Mouse (Mus musculus) hindbrain, postnatal 0 days (tissue): ENCODE measurements around the gene Fam19a4. TPM values are rescaled to one million over a fixed set of nuclear protein-coding genes. Genes with fewer than 3 reads are reported as not detected.

Experiments
- ATAC-seq: fragments of 200-750 bp; cut with Nextera tagmentation; 2 replicates; pipeline ENCODE4 v1.8.0; 2017; ENCODE audit warnings: mild to moderate bottlenecking, moderate TSS enrichment, moderate library complexity
- DNase-seq: peaks from one replicate; pipeline ENCODE4 v3.0.0-alpha.2; 2015; ENCODE audit warnings: low spot score
- H3K27ac ChIP-seq: fragments of 300-500 bp; sonication (generic); 2 replicates; pipeline ENCODE4 v1.5.1; 2014; ENCODE audit warnings: mild to moderate bottlenecking
- H3K27me3 ChIP-seq: fragments of 300-500 bp; sonication (generic); 2 replicates; pipeline ENCODE4 v1.6.1; 2014; ENCODE audit warnings: low read length, mixed read lengths; ENCODE audit not compliant: insufficient read depth
- H3K36me3 ChIP-seq: fragments of 300-500 bp; sonication (generic); 2 replicates; pipeline ENCODE4 v1.6.1; 2014; ENCODE audit warnings: low read length, mixed read lengths; ENCODE audit not compliant: insufficient read depth
- H3K4me1 ChIP-seq: fragments of 300-500 bp; sonication (generic); 2 replicates; pipeline ENCODE4 v1.6.1; 2014; ENCODE audit warnings: antibody characterized with exemption, low read length, mixed read lengths; ENCODE audit not compliant: insufficient read depth
- H3K4me2 ChIP-seq: fragments of 300-500 bp; sonication (generic); 2 replicates; pipeline ENCODE4 v1.6.1; 2014; ENCODE audit warnings: low read depth, mild to moderate bottlenecking, low read length, moderate library complexity, mixed read lengths
- H3K4me3 ChIP-seq: fragments of 300-500 bp; sonication (generic); 2 replicates; pipeline ENCODE4 v1.5.1; 2014; ENCODE audit warnings: low read length
- H3K9ac ChIP-seq: fragments of 300-500 bp; sonication (generic); replicated peaks from 2 replicates; pipeline ENCODE4 v1.6.1; 2014; ENCODE audit warnings: mild to moderate bottlenecking, low read length, moderate library complexity, mixed read lengths
- H3K9me3 ChIP-seq: fragments of 300-500 bp; sonication (generic); 2 replicates; pipeline ENCODE4 v1.6.1; 2016; ENCODE audit warnings: low read length, mixed read lengths
- CTCF ChIP-seq: IDR thresholded peaks from 2 replicates; pipeline ENCODE4 v1.5.1; 2016; ENCODE audit warnings: antibody characterized with exemption, control low read depth, low read depth
- WGBS: fragments of 180-500 bp; shearing (Covaris S2); extraction: QIAGEN DNeasy Blood & Tissue Kit; methylation state at CpG from one replicate; pipeline ENCODE4 v1.1.7; 2014; 5-methylcytosine and 5-hydroxymethylcytosine counted together
- polyA plus RNA-seq: library from polyadenylated mRNA; unstranded; fragments of >200 nt; fragmentation: Nextera tagmentation; extraction: Ambion mirVana; gene quantifications from 2 replicates; pipeline ENCODE4 v1.2.1, GENCODE M21; 2015
- total RNA-seq: library from RNA; depleted of rRNA; stranded (reverse); fragments of >200 nt; gene quantifications from 2 replicates; pipeline ENCODE4 v1.2.3, GENCODE M21; 2014

Gene Fam19a4
- total and polyA plus RNA-seq, 2 experiments from 2014 or later: 1.8 to 3.0 TPM

- H3K27ac ChIP-seq: no peak overlapping the region
These were observed 22.1 kb upstream of the Fam19a4 start for GRCm38 (mm10) chr6:97082336-97082735.

GRCm38 (mm10) chr6:97080016-97080415, 19.8 kb upstream of the Fam19a4 start:
- ATAC-seq (no peak), DNase-seq (no peak)
- no peak overlapping the region for H3K4me2 ChIP-seq

More at GRCm38 (mm10) chr6:97082336-97082735, 22.1 kb upstream of the Fam19a4 start:
- Histone ChIP-seq H3K4me3 (no peak overlapping the region), H3K9me3 (no peaks in the 10 kb centered on the region), H3K27me3 (no peaks in the 10 kb centered on the region), H3K9ac (no peak overlapping the region), H3K36me3 (no peaks in the 10 kb centered on the region), H3K4me1 (no peaks in the 10 kb centered on the region), H3K4me2 (no peak overlapping the region)
- DNase-seq: no peak
- ATAC-seq: no peak
- TF ChIP-seq CTCF: no peak
- WGBS: 94% methylated on average over 2 of the region's 2 CpGs

GRCm38 (mm10) chr6:97059599-97059998, 614 bp downstream of the Fam19a4 start:
- no peak for TF ChIP-seq CTCF
- Histone ChIP-seq H3K4me3 (peak overlapping the region; percentile 35), H3K36me3 (no peaks in the 10 kb centered on the region), H3K4me2 (peak overlapping the region; percentile 68), H3K9me3 (no peaks in the 10 kb centered on the region), H3K27me3 (peaks cover 17% of the 10 kb centered on the region), H3K4me1 (no peaks in the 10 kb centered on the region), H3K27ac (no peak overlapping the region), H3K9ac (peak overlapping the region; percentile 25; the same call in 1 of the 2 replicates)
- DNase-seq: no peak
- 7% methylated on average over 10 of the region's 10 CpGs for WGBS
- ATAC-seq: peak; percentile 10; the same call in 1 of the 2 replicates

More at GRCm38 (mm10) chr6:97080016-97080415, 19.8 kb upstream of the Fam19a4 start:
- H3K4me1 ChIP-seq: no peaks in the 10 kb centered on the region
- no peak overlapping the region for H3K9ac ChIP-seq
- no peak for TF ChIP-seq CTCF
- WGBS: 52% methylated on average over 9 of the region's 9 CpGs
- H3K27me3 ChIP-seq: no peaks in the 10 kb centered on the region
- H3K4me3 ChIP-seq: no peak overlapping the region
- no peaks in the 10 kb centered on the region for H3K36me3 ChIP-seq
- H3K27ac ChIP-seq: no peak overlapping the region
- H3K9me3 ChIP-seq: no peaks in the 10 kb centered on the region

- TF ChIP-seq CTCF: no peak
- ATAC-seq: no peak
These were observed 7.9 kb downstream of the Fam19a4 start for GRCm38 (mm10) chr6:97052196-97052770.

GRCm38 (mm10) chr6:97048403-97048802, 11.8 kb downstream of the Fam19a4 start:
- no peak overlapping the region for H3K4me2 ChIP-seq
- no peaks in the 10 kb centered on the region for H3K36me3 ChIP-seq
- 31% methylated on average over 4 of the region's 4 CpGs for WGBS
- no peaks in the 10 kb centered on the region for H3K27me3 ChIP-seq
- no peaks in the 10 kb centered on the region for H3K4me1 ChIP-seq
- no peak overlapping the region for H3K4me3 ChIP-seq
- no peaks in the 10 kb centered on the region for H3K9me3 ChIP-seq
- no peak overlapping the region for H3K9ac ChIP-seq
- no peak for DNase-seq
- TF ChIP-seq CTCF: no peak
- H3K27ac ChIP-seq: no peak overlapping the region
- no peak for ATAC-seq

More at GRCm38 (mm10) chr6:97052196-97052770, 7.9 kb downstream of the Fam19a4 start:
- H3K4me2 ChIP-seq: no peak overlapping the region
- no peaks in the 10 kb centered on the region for H3K4me1 ChIP-seq
- H3K9me3 ChIP-seq: no peaks in the 10 kb centered on the region
- H3K4me3 ChIP-seq: no peak overlapping the region
- H3K27me3 ChIP-seq: no peaks in the 10 kb centered on the region
- no peak for DNase-seq
- no peak overlapping the region for H3K9ac ChIP-seq
- no peak overlapping the region for H3K27ac ChIP-seq
- 36% methylated on average over 8 of the region's 8 CpGs for WGBS
- H3K36me3 ChIP-seq: no peaks in the 10 kb centered on the region

- Histone ChIP-seq H3K9me3 (no peaks in the 10 kb centered on the region), H3K27me3 (no peaks in the 10 kb centered on the region), H3K36me3 (no peaks in the 10 kb centered on the region), H3K4me1 (no peaks in the 10 kb centered on the region), H3K9ac (no peak overlapping the region), H3K4me3 (no peak overlapping the region), H3K27ac (no peak overlapping the region), H3K4me2 (no peak overlapping the region)
- no peak for DNase-seq
- TF ChIP-seq CTCF: no peak
- no peak for ATAC-seq
- 82% methylated on average over 4 of the region's 4 CpGs for WGBS
These were observed 13.7 kb downstream of the Fam19a4 start for GRCm38 (mm10) chr6:97046541-97046940.

GRCm38 (mm10) chr6:97027110-97027677, 33.0 kb downstream of the Fam19a4 start:
- ATAC-seq (peak; percentile 47; the same call in 1 of the 2 replicates), DNase-seq (peak; percentile 80)
- 41% methylated on average over 5 of the region's 5 CpGs for WGBS
- H3K27ac ChIP-seq: no peak overlapping the region
- peak; percentile 74 for TF ChIP-seq CTCF
- no peaks in the 10 kb centered on the region for H3K36me3 ChIP-seq
- no peak overlapping the region for H3K4me2 ChIP-seq
- no peaks in the 10 kb centered on the region for H3K9me3 ChIP-seq
- no peak overlapping the region for H3K4me3 ChIP-seq
- H3K4me1 ChIP-seq: no peaks in the 10 kb centered on the region
- no peak overlapping the region for H3K9ac ChIP-seq
- H3K27me3 ChIP-seq: no peaks in the 10 kb centered on the region
